Mouse (Mus musculus): Measurements from ENCODE around the gene Pla2g15. TPM values are rescaled to one million over a fixed set of nuclear protein-coding genes. Genes with fewer than 3 reads are reported as not detected.

Pla2g15 gene
- total RNA-seq (2021): 10 to 100 TPM; 25.8 to 28.3 TPM
- long read RNA-seq, experiment 1, transcript Pla2g15-201 (6 exons, 2,706 nt): major isoform, 17 of 21 reads
- long read RNA-seq, experiment 1, partial matches to known transcripts: 0 of 21 reads
- long read RNA-seq, experiment 1, other reads (novel, unspliced or antisense): 3 of 21 reads
- long read RNA-seq, experiment 2, transcript Pla2g15-201 (6 exons, 2,706 nt): major isoform, 20 of 24 reads
- long read RNA-seq, experiment 2, partial matches to known transcripts: 3 of 24 reads
- long read RNA-seq, experiment 2, other reads (novel, unspliced or antisense): 0 of 24 reads

GRCm38 (mm10) chr8:106149801-106150652 is at the start of gene Pla2g15:
Pla2g15 (plus strand) TSS chr8:106150399.
- peak; percentile 92 to 94 for DNase-seq (ENCODE audit: low spot score in 2 of 2)

DNA sequence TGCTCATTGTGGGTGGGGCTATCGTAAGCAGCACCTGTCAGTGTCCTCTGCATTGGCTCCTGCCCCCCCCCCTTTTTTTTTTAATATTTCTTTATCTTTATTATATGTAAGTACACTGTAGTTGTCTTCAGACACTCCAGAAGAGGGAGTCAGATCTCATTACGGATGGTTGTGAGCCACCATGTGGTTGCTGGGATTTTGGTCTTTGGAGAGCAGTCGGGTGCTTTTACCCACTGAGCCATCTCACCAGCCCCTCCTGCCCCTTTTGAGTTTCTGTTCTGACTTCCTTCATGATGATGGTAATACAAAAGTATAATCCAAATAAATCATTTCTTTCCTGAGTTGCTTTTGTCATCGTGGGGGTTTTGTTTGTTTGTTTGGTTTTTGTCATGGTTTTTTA is 47.9 kb upstream of the Pla2g15 start:
- no peak for DNase-seq (ENCODE audit: low spot score in 2 of 2)

- DNase-seq (ENCODE audit: low spot score in 2 of 2): no peak
Measured at GRCm38 (mm10) chr8:106103888-106104287, 46.3 kb upstream of the Pla2g15 start.

GRCm38 (mm10) chr8:106106193-106106592 is 44.0 kb upstream of the Pla2g15 start:
- no peak for DNase-seq (ENCODE audit: low spot score in 2 of 2)

DNA sequence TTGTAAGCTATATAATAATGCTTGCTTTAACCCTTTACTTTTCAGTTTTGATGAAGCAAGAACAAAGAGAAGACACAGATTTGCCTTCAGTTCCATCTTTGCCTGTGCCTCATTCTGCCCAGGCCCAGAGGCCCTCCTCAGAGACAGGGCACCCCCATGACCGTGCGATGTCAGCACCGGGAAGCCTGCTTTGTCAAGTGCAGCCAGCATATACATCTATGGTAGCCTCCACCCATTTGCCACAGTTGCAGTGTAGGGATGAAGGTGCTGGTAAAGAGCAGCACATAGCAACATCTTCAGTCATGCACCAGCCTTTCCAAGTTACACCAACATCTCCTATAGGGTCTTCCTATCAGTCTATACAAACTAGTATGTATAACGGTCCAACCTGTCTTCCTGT is 42.1 kb upstream of the Pla2g15 start:
- no peak for DNase-seq (ENCODE audit: low spot score in 2 of 2)

GRCm38 (mm10) chr8:106108729-106109128 is 41.5 kb upstream of the Pla2g15 start:
- peak in 1 of 2 experiments; percentile 9 for DNase-seq (ENCODE audit: low spot score in 2 of 2)

GRCm38 (mm10) chr8:106112041-106112440 is 38.2 kb upstream of the Pla2g15 start:
- DNase-seq (ENCODE audit: low spot score in 2 of 2): no peak

- no peak for DNase-seq (ENCODE audit: low spot score in 2 of 2)
Measured at GRCm38 (mm10) chr8:106112514-106112913, 37.7 kb upstream of the Pla2g15 start.

- DNase-seq (ENCODE audit: low spot score in 2 of 2): no peak
Measured at GRCm38 (mm10) chr8:106115897-106116296, 34.3 kb upstream of the Pla2g15 start.

DNA sequence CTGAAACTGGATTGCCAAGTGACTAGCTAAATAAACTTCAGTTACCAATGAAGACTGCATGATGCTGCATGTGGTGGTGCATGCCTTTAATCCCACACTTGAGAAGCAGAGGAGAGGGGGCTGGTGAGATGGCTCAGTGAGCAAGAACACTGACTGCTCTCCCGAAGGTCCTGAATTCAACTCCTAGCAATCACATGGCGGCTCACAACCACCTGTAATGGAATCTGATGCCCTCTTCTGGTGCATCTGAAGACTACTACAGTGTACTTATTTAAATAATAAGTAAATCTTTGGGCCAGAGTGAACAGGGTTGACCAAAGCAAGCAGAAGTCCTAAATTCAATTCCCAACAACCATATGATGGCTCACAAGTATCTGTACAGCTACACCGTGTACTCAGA is 26.8 kb upstream of the Pla2g15 start:
- DNase-seq (ENCODE audit: low spot score in 2 of 2): no peak

DNA sequence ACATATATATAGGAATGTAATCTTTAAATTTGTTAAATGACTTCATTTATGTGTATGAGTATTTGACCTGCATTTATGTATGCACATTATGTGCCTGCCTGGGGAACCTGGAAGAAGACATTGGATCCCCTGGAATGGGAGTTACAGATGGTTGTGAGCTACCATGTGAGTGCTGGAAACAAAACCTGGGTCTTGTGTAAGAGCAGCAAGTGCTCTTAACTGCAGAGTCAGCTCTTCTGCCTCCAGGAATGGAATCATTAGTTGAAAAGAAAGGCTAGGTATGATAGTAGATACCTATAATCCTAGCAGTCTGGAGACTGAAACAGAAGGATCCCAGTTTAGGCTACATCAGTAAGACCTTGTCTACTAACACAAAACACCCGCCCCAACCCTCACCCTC is 24.1 kb upstream of the Pla2g15 start:
- no peak for DNase-seq (ENCODE audit: low spot score in 2 of 2)

DNA sequence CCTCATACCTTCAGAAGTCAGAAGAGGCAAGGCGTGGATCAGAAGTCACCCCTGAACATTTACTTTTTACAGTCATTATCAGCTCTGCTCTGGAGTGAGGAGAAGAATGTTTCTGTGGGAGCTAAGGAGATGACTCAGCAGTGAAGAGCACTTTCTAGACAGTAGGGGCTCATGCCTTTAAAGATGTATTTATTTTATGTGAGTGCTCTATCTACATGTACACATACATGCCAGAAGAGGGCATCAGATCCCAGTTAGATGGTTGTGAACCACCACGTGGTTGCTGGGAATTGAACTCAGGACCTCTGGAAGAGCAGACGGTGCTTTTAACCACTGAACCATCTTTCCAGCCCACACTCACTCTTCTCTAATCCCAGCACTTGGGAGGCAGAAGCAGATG is 23.1 kb upstream of the Pla2g15 start:
- no peak for DNase-seq (ENCODE audit: low spot score in 2 of 2)

GRCm38 (mm10) chr8:106127882-106128410 is 22.3 kb upstream of the Pla2g15 start:
- DNase-seq (ENCODE audit: low spot score in 2 of 2): no peak

DNA sequence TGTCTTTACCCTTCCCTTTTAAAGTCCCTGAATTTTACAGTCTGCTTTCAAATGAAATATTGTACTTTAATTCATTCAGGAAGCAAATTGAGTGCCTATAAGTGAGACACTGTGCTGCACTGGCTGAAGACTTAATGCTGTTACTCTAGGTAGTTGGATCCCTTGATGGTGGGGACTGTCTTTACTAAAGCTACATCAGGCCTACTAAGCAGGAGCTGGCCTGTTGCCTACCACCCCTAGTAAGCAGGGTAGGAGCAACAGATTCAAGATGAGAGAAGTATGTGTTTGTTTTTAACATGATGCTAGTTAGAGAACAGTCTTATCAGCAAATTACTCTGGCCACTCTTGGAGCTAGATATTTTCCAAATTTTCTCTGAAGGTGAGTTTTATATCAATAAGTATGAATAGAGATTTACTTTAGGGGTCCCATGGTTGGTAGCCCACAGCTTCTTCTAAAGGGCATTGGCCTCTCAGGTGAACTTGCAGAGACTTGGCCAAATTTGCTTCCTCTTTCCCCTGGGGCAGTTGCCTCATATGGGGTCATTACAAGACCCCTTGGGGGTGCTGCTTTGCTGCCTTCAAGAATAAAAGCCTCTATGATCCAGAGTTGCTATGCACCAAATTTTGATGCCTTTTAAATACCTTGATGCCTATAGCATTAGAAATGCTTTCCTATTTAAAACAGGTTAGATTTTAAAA is 20.8 kb upstream of the Pla2g15 start:
- no peak for DNase-seq (ENCODE audit: low spot score in 2 of 2)

DNA sequence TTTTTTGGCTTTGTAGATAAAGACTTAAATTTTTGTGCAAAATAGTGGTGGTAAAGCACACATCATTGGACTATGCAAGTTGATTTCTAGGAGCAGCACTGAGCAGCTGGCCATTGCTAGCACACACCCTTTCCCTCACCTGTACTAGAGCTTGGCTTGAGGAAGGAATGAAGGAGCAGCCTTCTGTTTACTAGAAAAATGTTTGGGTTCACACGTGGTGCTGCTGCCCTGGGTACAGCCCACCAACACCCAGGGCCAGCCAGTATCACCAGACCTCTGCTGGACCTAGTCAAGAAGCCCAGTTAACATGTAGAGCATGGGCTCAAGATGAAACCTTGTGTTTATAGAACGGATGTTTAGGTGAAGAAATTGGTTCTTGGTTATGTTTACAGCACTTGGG is 20.2 kb upstream of the Pla2g15 start:
- no peak for DNase-seq (ENCODE audit: low spot score in 2 of 2)

GRCm38 (mm10) chr8:106130505-106130904 is 19.7 kb upstream of the Pla2g15 start:
- DNase-seq (ENCODE audit: low spot score in 2 of 2): no peak

DNA sequence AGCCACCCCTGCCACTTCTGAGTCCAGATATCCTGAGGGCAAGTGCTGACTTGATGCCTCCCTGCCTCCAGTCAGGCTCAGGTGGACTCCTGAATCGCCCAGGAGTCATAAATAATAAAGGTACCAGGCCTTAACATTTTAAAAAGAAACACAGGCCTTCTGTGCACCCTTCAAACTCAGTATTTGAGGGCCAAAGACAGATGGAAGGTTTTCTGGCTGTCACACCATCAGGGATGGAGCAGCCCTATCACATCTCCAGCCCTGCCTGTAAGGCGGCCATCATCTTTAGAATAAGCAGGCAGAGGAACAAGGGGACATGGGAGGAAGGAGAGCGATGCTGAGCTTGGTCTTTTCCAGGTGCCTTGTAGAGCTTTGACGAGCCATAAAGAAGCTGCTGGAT is 19.2 kb upstream of the Pla2g15 start:
- no peak for DNase-seq (ENCODE audit: low spot score in 2 of 2)

DNA sequence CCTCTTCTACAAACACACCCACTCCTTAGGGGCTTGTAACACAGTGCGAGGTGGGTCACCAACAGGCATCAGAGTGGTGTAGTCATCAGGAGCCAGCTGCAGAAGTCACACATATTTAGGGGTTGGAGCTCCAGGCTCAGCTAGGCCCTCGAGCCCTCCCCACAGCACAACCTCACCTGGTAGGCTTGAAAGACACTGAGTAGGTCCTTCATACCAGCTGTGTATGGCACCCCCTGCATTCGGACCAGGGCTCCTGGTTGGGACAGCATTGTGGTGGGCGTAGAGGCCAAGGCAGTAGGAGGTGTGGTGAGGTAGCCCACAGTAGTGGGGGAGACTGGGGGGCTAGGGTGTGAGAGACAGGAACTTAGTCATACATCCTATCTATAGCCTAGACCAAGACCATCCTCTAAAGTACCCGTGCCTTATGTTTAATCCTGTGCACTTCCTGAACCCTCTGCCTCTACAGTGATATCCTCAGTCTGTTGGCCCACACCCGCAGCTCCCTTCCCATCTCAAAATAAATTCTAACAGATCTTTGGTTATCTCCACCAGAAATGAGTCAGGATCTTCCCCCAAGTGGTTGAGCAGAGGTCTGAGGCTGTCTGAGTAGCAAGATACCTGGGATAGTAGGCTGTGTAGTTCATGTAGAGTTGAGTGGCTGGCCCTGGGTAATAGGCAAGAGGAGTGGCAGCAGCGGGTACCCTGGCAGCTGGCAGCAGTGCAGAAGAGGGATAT is 18.5 kb upstream of the Pla2g15 start:
- no peak for DNase-seq (ENCODE audit: low spot score in 2 of 2)

DNA sequence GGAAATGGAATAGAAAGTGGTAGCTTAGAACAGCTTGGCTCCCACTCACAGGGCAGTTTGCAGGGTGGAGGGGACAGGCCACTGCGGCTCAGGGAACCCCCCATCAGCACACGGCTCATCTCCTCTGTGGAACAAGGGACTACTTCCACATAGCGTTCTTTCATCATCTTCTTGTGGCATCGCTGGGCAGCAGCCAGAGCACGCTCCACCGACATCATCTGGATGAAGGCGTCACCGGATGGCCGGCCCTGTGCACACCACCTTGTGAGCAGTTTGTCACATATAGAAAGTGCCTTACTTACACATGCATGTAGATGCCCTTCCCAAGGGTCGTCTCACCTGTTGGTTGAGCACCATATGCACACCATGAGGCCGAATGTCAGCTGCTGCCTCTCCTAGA is 17.8 kb upstream of the Pla2g15 start:
- DNase-seq (ENCODE audit: low spot score in 2 of 2): no peak

GRCm38 (mm10) chr8:106133526-106133925 is 16.7 kb upstream of the Pla2g15 start:
- no peak for DNase-seq (ENCODE audit: low spot score in 2 of 2)

DNA sequence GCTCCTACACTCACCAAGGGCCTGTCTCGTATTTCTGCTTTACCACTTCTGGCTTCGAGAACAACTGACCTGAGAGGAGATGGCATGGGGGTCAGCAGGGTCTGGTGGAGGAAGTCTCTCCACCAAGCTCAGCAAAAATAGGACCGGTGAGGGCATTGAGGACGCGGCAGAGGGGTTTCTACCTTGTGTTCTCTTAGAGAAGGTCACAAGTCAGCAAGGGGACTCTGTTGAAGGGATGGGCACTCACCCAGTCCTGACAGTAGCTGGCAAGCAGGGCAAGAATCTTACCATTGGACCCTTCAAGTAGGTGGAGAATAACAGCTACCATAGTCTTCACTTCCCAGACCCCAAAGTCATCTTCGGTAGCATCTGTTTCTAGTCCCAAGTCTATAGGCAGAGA is 16.3 kb upstream of the Pla2g15 start:
- DNase-seq (ENCODE audit: low spot score in 2 of 2): no peak
